Mouse (Mus musculus) testis, adult 2 months (tissue): Measurements from ENCODE around the gene Gm49395.

Experiments used
- CTCF ChIP-seq: fragments of 200-500 bp; IDR thresholded peaks from 2 replicates; pipeline ENCODE4 v1.5.1; 2012; ENCODE audit warnings: low read depth, mild to moderate bottlenecking, inconsistent platforms, low read length, moderate library complexity; ENCODE audit not compliant: control insufficient read depth, insufficient read depth, insufficient replicate concordance
- POLR2A ChIP-seq: fragments of 200-500 bp; IDR thresholded peaks from 2 replicates; pipeline ENCODE4 v1.6.1; 2012; ENCODE audit warnings: low read depth, mild to moderate bottlenecking, inconsistent platforms, low read length, moderate library complexity; ENCODE audit not compliant: control insufficient read depth

DNA sequence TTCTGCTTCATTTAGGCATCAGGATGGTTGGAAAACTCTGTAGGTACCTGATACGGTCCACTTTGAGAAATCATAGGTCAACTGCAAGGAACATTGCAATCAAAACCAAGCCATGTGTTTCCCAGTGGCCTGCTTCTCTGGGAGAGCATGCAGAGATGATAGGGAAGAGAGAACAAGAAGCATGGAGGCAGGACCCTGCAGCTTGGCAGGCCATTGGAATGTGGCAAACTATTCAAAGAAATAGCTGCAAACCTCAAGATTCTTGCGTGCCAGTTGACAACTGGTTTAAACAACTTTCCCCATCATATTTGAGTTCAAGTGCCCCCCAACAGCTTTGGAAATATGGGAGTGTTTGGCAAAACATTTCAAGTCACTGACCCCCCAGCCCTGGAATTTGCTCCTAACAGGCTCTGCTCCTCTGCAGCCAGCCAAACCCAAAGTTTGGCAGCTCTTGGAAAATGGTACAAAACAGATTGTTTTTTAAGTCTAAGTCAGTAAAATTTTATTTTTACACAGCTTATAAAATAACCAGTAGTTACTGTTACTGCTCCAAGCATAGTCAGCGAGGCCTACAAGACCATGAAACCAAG, 21.6 kb downstream of the Gm49395 start:
- no peak for TF ChIP-seq POLR2A
- TF ChIP-seq CTCF = no peak
